Mouse (Mus musculus): Measurements from ENCODE around the gene Olfr707.

- TF ChIP-seq CTCF (IDR thresholded peaks at IDR 0.05; ENCODE audit: low read depth) (no peak), EP300 (IDR thresholded peaks at IDR 0.05; ENCODE audit: low read depth) (no peak)
These were observed 24.2 kb downstream of the Olfr707 start, which contains the start of gene Olfr705 for GRCm38 (mm10) chr7:106876791-106877190.
